Mouse (Mus musculus): ENCODE data around the gene Uncx. TPM values are rescaled to one million over a fixed set of nuclear protein-coding genes. Genes with fewer than 3 reads are reported as not detected.

Gene Uncx
- total RNA-seq, 1 experiment = not detected

GRCm38 (mm10) chr5:139536911-139537738 lies 6.2 kb upstream of the Uncx start:
- in situ Hi-C loops (cut with MboI; ENCODE audit: low sequenced_read_pairs in 2 of 2, unreplicated experiment in 2 of 2) = loop anchor here (5.0 to 25.0 kb wide), 2 partner anchors 540 to 950 kb away; partner anchors contain the start of gene Pdgfa (in 1 of the 2)
- H3K9ac ChIP-seq (ENCODE audit: insufficient read depth, low read depth, low read length, poor library complexity, severe bottlenecking) = no peak overlapping the region
- H3K27ac ChIP-seq (ENCODE audit: insufficient read depth, low read depth, low read length, poor library complexity, severe bottlenecking) = no peak overlapping the region
- DNase-seq (ENCODE audit: low read depth, low spot score) = no peak
- no peak overlapping the region for H3K4me3 ChIP-seq (ENCODE audit: insufficient read depth in 1 of 2, low read depth in 1 of 2, low read length in 2 of 2, poor library complexity in 1 of 2, severe bottlenecking in 1 of 2)
- H3K4me1 ChIP-seq (ENCODE audit: control insufficient read depth in 2 of 2, insufficient read depth in 2 of 2, low read length in 2 of 2, poor library complexity in 1 of 2) = peaks cover 0 to 3% of the 10 kb centered on the region in 2 experiments; a peak in 1 of 4 replicates
- H3K36me3 ChIP-seq (ENCODE audit: control insufficient read depth, insufficient read depth, low read length, poor library complexity, severe bottlenecking) = no peaks in the 10 kb centered on the region
- TF ChIP-seq CHD2 (IDR thresholded peaks at IDR 0.05; ENCODE audit: low read depth, low read length) (no peak), HCFC1 (IDR thresholded peaks at IDR 0.05; ENCODE audit: borderline replicate concordance, insufficient read depth, low read length) (no peak), ZNF384 (IDR thresholded peaks at IDR 0.05; ENCODE audit: low read depth, low read length) (no peak), MAFK (IDR thresholded peaks at IDR 0.05; ENCODE audit: insufficient read depth, low read depth, low read length) (no peak), ZC3H11A (IDR thresholded peaks at IDR 0.05; ENCODE audit: borderline replicate concordance, low read depth, low read length) (no peak)
- H3K9me3 ChIP-seq (ENCODE audit: control insufficient read depth, insufficient read depth, low read depth, low read length) = no peaks in the 10 kb centered on the region

GRCm38 (mm10) chr5:139537739-139538135 lies 5.6 kb upstream of the Uncx start:
- TF ChIP-seq CHD2 (IDR thresholded peaks at IDR 0.05; ENCODE audit: low read depth, low read length) (no peak), MAFK (IDR thresholded peaks at IDR 0.05; ENCODE audit: insufficient read depth, low read depth, low read length) (no peak), ZNF384 (IDR thresholded peaks at IDR 0.05; ENCODE audit: low read depth, low read length) (no peak)
- peaks cover 0 to 3% of the 10 kb centered on the region in 2 experiments; a peak in 1 of 4 replicates for H3K4me1 ChIP-seq (ENCODE audit: control insufficient read depth in 2 of 2, insufficient read depth in 2 of 2, low read length in 2 of 2, poor library complexity in 1 of 2)
- no peaks in the 10 kb centered on the region for H3K36me3 ChIP-seq (ENCODE audit: control insufficient read depth, insufficient read depth, low read length, poor library complexity, severe bottlenecking)
- no peak for DNase-seq (ENCODE audit: low read depth, low spot score)
- in situ Hi-C loops (cut with MboI; ENCODE audit: low sequenced_read_pairs in 2 of 2, unreplicated experiment in 2 of 2) = loop anchor here (5.0 to 25.0 kb wide), 2 partner anchors 540 to 950 kb away; partner anchors contain the start of gene Pdgfa (in 1 of the 2)
- H3K9ac ChIP-seq (ENCODE audit: insufficient read depth, low read depth, low read length, poor library complexity, severe bottlenecking) = no peak overlapping the region
- H3K4me3 ChIP-seq (ENCODE audit: insufficient read depth in 1 of 2, low read depth in 1 of 2, low read length in 2 of 2, poor library complexity in 1 of 2, severe bottlenecking in 1 of 2) = no peak overlapping the region
- no peaks in the 10 kb centered on the region for H3K9me3 ChIP-seq (ENCODE audit: control insufficient read depth, insufficient read depth, low read depth, low read length)
- no peak overlapping the region for H3K27ac ChIP-seq (ENCODE audit: insufficient read depth, low read depth, low read length, poor library complexity, severe bottlenecking)

- Histone ChIP-seq H3K36me3 (ENCODE audit: control insufficient read depth, insufficient read depth, low read length, poor library complexity, severe bottlenecking) (no peaks in the 10 kb centered on the region), H3K9ac (ENCODE audit: insufficient read depth, low read depth, low read length, poor library complexity, severe bottlenecking) (no peak overlapping the region), H3K27ac (ENCODE audit: insufficient read depth, low read depth, low read length, poor library complexity, severe bottlenecking) (no peak overlapping the region), H3K4me1 (ENCODE audit: control insufficient read depth in 2 of 2, insufficient read depth in 2 of 2, low read length in 2 of 2, poor library complexity in 1 of 2) (no peaks in the 10 kb centered on the region), H3K9me3 (ENCODE audit: control insufficient read depth, insufficient read depth, low read depth, low read length) (no peaks in the 10 kb centered on the region), H3K4me3 (ENCODE audit: insufficient read depth in 1 of 2, low read depth in 1 of 2, low read length in 2 of 2, poor library complexity in 1 of 2, severe bottlenecking in 1 of 2) (no peak overlapping the region)
- TF ChIP-seq CHD2 (IDR thresholded peaks at IDR 0.05; ENCODE audit: low read depth, low read length) = no peak
- TF ChIP-seq ZC3H11A (IDR thresholded peaks at IDR 0.05; ENCODE audit: borderline replicate concordance, low read depth, low read length) = no peak
- TF ChIP-seq MAFK (IDR thresholded peaks at IDR 0.05; ENCODE audit: insufficient read depth, low read depth, low read length) = no peak
- no peak for TF ChIP-seq HCFC1 (IDR thresholded peaks at IDR 0.05; ENCODE audit: borderline replicate concordance, insufficient read depth, low read length)
- TF ChIP-seq ZNF384 (IDR thresholded peaks at IDR 0.05; ENCODE audit: low read depth, low read length) = no peak
- no peak for DNase-seq (ENCODE audit: low read depth, low spot score)
- in situ Hi-C loops (cut with MboI; ENCODE audit: low sequenced_read_pairs in 2 of 2, unreplicated experiment in 2 of 2) = loop anchor here (5.0 to 25.0 kb wide), 3 partner anchors 366 to 946 kb away; partner anchors contain the start of genes Elfn1 (in 1 of the 2) and Pdgfa (in 1 of the 2)
Measured at GRCm38 (mm10) chr5:139541151-139542042, 1.9 kb upstream of the Uncx start.

DNA sequence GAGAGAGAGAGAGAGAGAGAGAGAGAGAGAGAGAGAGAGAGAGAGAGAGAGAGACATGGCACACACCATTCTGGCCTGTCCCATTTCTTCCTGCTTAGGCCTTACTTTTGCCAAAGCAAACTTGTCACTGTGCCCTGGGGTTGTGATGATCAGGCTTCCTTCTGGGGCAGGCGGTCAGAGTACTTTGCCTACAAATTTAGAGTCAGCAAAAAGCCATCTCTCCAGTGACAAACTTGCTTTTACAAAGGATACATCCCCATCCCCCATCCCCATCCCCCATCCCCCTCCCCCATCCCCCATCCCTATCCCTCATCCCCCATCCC lies 1.3 kb upstream of the Uncx start:
- H3K4me3 ChIP-seq (ENCODE audit: insufficient read depth in 1 of 2, low read depth in 1 of 2, low read length in 2 of 2, poor library complexity in 1 of 2, severe bottlenecking in 1 of 2) = no peak overlapping the region
- in situ Hi-C loops (cut with MboI; ENCODE audit: low sequenced_read_pairs in 2 of 2, unreplicated experiment in 2 of 2) = loop anchor here (5.0 to 25.0 kb wide), 3 partner anchors 365 to 945 kb away; partner anchors contain the start of genes Elfn1 (in 1 of the 2) and Pdgfa (in 1 of the 2)
- no peaks in the 10 kb centered on the region for H3K4me1 ChIP-seq (ENCODE audit: control insufficient read depth in 2 of 2, insufficient read depth in 2 of 2, low read length in 2 of 2, poor library complexity in 1 of 2)
- no peak overlapping the region for H3K9ac ChIP-seq (ENCODE audit: insufficient read depth, low read depth, low read length, poor library complexity, severe bottlenecking)
- H3K9me3 ChIP-seq (ENCODE audit: control insufficient read depth, insufficient read depth, low read depth, low read length) = no peaks in the 10 kb centered on the region
- no peak overlapping the region for H3K27ac ChIP-seq (ENCODE audit: insufficient read depth, low read depth, low read length, poor library complexity, severe bottlenecking)
- TF ChIP-seq MAFK (IDR thresholded peaks at IDR 0.05; ENCODE audit: insufficient read depth, low read depth, low read length) = no peak
- no peak for TF ChIP-seq HCFC1 (IDR thresholded peaks at IDR 0.05; ENCODE audit: borderline replicate concordance, insufficient read depth, low read length)
- TF ChIP-seq ZNF384 (IDR thresholded peaks at IDR 0.05; ENCODE audit: low read depth, low read length) = no peak
- no peak for TF ChIP-seq CHD2 (IDR thresholded peaks at IDR 0.05; ENCODE audit: low read depth, low read length)
- TF ChIP-seq ZC3H11A (IDR thresholded peaks at IDR 0.05; ENCODE audit: borderline replicate concordance, low read depth, low read length) = no peak
- H3K36me3 ChIP-seq (ENCODE audit: control insufficient read depth, insufficient read depth, low read length, poor library complexity, severe bottlenecking) = no peaks in the 10 kb centered on the region
- no peak for DNase-seq (ENCODE audit: low read depth, low spot score)

Measured in ES-E14 (cell line).